Mouse (Mus musculus): ENCODE data around the gene Haspin. TPM values are rescaled to one million over a fixed set of nuclear protein-coding genes. Genes with fewer than 3 reads are reported as not detected.

The Haspin gene
- polyA plus RNA-seq, 1 experiment from 2014 or later = 23.2 TPM

GRCm38 (mm10) chr11:73176186-73176585 is 38.1 kb upstream of the Haspin start:
- no peak for TF ChIP-seq CTCF (IDR thresholded peaks at IDR 0.05; ENCODE audit: low read depth)
- no peaks in the 10 kb centered on the region for H3K9me3 ChIP-seq (ENCODE audit: low read depth, low read length)
- ATAC-seq (ENCODE audit: insufficient read depth) = no peak
- peaks cover 33% of the 10 kb centered on the region for H3K36me3 ChIP-seq (ENCODE audit: insufficient read depth)
- H3K27me3 ChIP-seq (ENCODE audit: insufficient read depth, low read length) = no peaks in the 10 kb centered on the region
- H3K4me1 ChIP-seq (ENCODE audit: insufficient read depth) = peaks cover 15% of the 10 kb centered on the region; the same call in 1 of the 2 replicates
- H3K27ac ChIP-seq (ENCODE audit: low read depth) = peak overlapping the region; percentile 87
- under 1% methylated on average over 15 of the region's 15 CpGs for WGBS
- DNase-seq = no peak
- H3K9ac ChIP-seq = peak overlapping the region; percentile 93
- peak overlapping the region; percentile 76 for H3K4me2 ChIP-seq
- H3K4me3 ChIP-seq (ENCODE audit: low read depth, low read length) = peak overlapping the region; percentile 96

- WGBS = 25% methylated on average over 8 of the region's 8 CpGs
- Histone ChIP-seq H3K36me3 (ENCODE audit: insufficient read depth) (peaks cover 34% of the 10 kb centered on the region), H3K4me2 (peak overlapping the region; percentile 76), H3K4me1 (ENCODE audit: insufficient read depth) (peaks cover 15% of the 10 kb centered on the region; the same call in 1 of the 2 replicates), H3K27me3 (ENCODE audit: insufficient read depth, low read length) (no peaks in the 10 kb centered on the region), H3K9me3 (ENCODE audit: low read depth, low read length) (no peaks in the 10 kb centered on the region), H3K27ac (ENCODE audit: low read depth) (peak overlapping the region; percentile 87), H3K9ac (peak overlapping the region; percentile 93), H3K4me3 (ENCODE audit: low read depth, low read length) (peak overlapping the region; percentile 96)
- DNase-seq = peak; percentile 71
- TF ChIP-seq CTCF (IDR thresholded peaks at IDR 0.05; ENCODE audit: low read depth) = no peak
- no peak for ATAC-seq (ENCODE audit: insufficient read depth)
These were observed 37.5 kb upstream of the Haspin start for GRCm38 (mm10) chr11:73175612-73176011.

GRCm38 (mm10) chr11:73172186-73172585 is 34.1 kb upstream of the Haspin start:
- Histone ChIP-seq H3K36me3 (ENCODE audit: insufficient read depth) (peaks cover 28% of the 10 kb centered on the region), H3K9ac (peak overlapping the region; percentile 9; the same call in 1 of the 2 replicates), H3K4me2 (peak overlapping the region; percentile 32; the same call in 1 of the 2 replicates), H3K4me1 (ENCODE audit: insufficient read depth) (peaks cover 15% of the 10 kb centered on the region; the same call in 1 of the 2 replicates), H3K27me3 (ENCODE audit: insufficient read depth, low read length) (no peaks in the 10 kb centered on the region), H3K27ac (ENCODE audit: low read depth) (peak overlapping the region; percentile 65; the same call in 1 of the 2 replicates), H3K4me3 (ENCODE audit: low read depth, low read length) (no peak overlapping the region), H3K9me3 (ENCODE audit: low read depth, low read length) (no peaks in the 10 kb centered on the region)
- DNase-seq = peak; percentile 85
- no peak for TF ChIP-seq CTCF (IDR thresholded peaks at IDR 0.05; ENCODE audit: low read depth)
- ATAC-seq (ENCODE audit: insufficient read depth) = no peak
- 29% methylated on average over 5 of the region's 5 CpGs for WGBS

GRCm38 (mm10) chr11:73169231-73169630 is 31.1 kb upstream of the Haspin start:
- no peak overlapping the region for H3K4me3 ChIP-seq (ENCODE audit: low read depth, low read length)
- 40% methylated on average over 4 of the region's 4 CpGs for WGBS
- ATAC-seq (ENCODE audit: insufficient read depth) (peak; percentile 26; the same call in 1 of the 2 replicates), DNase-seq (peak; percentile 81)
- no peaks in the 10 kb centered on the region for H3K9me3 ChIP-seq (ENCODE audit: low read depth, low read length)
- TF ChIP-seq CTCF (IDR thresholded peaks at IDR 0.05; ENCODE audit: low read depth) = peak; percentile 80
- H3K36me3 ChIP-seq (ENCODE audit: insufficient read depth) = peaks cover 24% of the 10 kb centered on the region
- no peaks in the 10 kb centered on the region for H3K27me3 ChIP-seq (ENCODE audit: insufficient read depth, low read length)
- no peak overlapping the region for H3K9ac ChIP-seq
- no peak overlapping the region for H3K27ac ChIP-seq (ENCODE audit: low read depth)
- H3K4me1 ChIP-seq (ENCODE audit: insufficient read depth) = peaks cover 13% of the 10 kb centered on the region; the same call in 1 of the 2 replicates
- no peak overlapping the region for H3K4me2 ChIP-seq

DNA sequence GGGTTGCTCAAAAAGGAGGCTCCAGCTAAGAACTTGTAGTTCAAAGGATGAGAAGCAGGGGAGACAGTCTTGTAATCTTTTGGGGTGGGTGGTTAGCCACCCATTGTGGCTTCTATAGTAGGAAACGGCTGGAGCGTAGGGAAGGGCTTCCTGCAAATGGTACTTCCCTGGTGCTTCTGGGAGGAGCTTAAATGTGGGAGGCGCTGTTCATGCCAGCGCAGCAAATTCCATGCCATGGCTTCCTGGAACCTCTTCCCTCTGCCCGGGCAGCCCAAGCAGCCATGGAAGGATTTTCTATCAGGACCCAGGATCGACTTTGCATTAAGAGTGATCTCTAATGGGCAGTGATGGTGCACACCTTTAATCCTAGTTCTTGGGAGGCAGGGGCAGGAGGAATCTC is 30.5 kb upstream of the Haspin start:
- DNase-seq (no peak), ATAC-seq (ENCODE audit: insufficient read depth) (no peak)
- WGBS = 72% methylated on average over 6 of the region's 6 CpGs
- Histone ChIP-seq H3K4me3 (ENCODE audit: low read depth, low read length) (no peak overlapping the region), H3K36me3 (ENCODE audit: insufficient read depth) (peaks cover 19% of the 10 kb centered on the region), H3K4me2 (no peak overlapping the region), H3K9me3 (ENCODE audit: low read depth, low read length) (no peaks in the 10 kb centered on the region), H3K27me3 (ENCODE audit: insufficient read depth, low read length) (no peaks in the 10 kb centered on the region), H3K9ac (no peak overlapping the region), H3K4me1 (ENCODE audit: insufficient read depth) (peaks cover 13% of the 10 kb centered on the region; the same call in 1 of the 2 replicates), H3K27ac (ENCODE audit: low read depth) (no peak overlapping the region)
- no peak for TF ChIP-seq CTCF (IDR thresholded peaks at IDR 0.05; ENCODE audit: low read depth)

DNA sequence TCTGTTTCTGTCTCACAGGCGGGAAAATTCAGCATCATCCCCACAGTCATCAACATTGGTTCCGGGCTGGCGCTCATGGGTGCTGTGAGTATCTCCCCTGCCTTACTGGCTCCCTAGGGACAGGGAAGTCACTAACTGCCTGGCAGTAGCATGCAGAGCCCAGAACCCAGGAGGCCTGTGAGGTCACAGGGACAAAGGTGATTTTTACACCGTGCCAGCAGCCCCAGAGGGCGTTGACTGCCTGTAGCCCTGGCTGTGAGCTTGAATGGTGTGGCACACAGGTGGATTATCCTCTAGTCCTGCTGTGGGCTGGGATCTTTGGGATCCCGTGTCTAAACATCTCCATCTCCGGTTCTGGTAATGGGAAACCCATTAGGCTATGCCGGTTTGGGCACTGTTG is 30.0 kb upstream of the Haspin start:
- no peak overlapping the region for H3K27ac ChIP-seq (ENCODE audit: low read depth)
- no peaks in the 10 kb centered on the region for H3K9me3 ChIP-seq (ENCODE audit: low read depth, low read length)
- H3K4me2 ChIP-seq = no peak overlapping the region
- H3K27me3 ChIP-seq (ENCODE audit: insufficient read depth, low read length) = no peaks in the 10 kb centered on the region
- WGBS = 78% methylated on average over 8 of the region's 8 CpGs
- ATAC-seq (ENCODE audit: insufficient read depth) (no peak), DNase-seq (no peak)
- TF ChIP-seq CTCF (IDR thresholded peaks at IDR 0.05; ENCODE audit: low read depth) = no peak
- no peak overlapping the region for H3K4me3 ChIP-seq (ENCODE audit: low read depth, low read length)
- peaks cover 13% of the 10 kb centered on the region; the same call in 1 of the 2 replicates for H3K4me1 ChIP-seq (ENCODE audit: insufficient read depth)
- peaks cover 15% of the 10 kb centered on the region for H3K36me3 ChIP-seq (ENCODE audit: insufficient read depth)
- H3K9ac ChIP-seq = no peak overlapping the region

GRCm38 (mm10) chr11:73162284-73162683 is 24.2 kb upstream of the Haspin start:
- Histone ChIP-seq H3K9me3 (ENCODE audit: low read depth, low read length) (no peaks in the 10 kb centered on the region), H3K4me2 (no peak overlapping the region), H3K4me3 (ENCODE audit: low read depth, low read length) (no peak overlapping the region), H3K36me3 (ENCODE audit: insufficient read depth) (no peaks in the 10 kb centered on the region), H3K27ac (ENCODE audit: low read depth) (no peak overlapping the region), H3K4me1 (ENCODE audit: insufficient read depth) (peaks cover 6% of the 10 kb centered on the region), H3K27me3 (ENCODE audit: insufficient read depth, low read length) (peaks cover 24% of the 10 kb centered on the region), H3K9ac (no peak overlapping the region)
- DNase-seq (no peak), ATAC-seq (ENCODE audit: insufficient read depth) (no peak)
- WGBS = 47% methylated on average over 5 of the region's 5 CpGs
- TF ChIP-seq CTCF (IDR thresholded peaks at IDR 0.05; ENCODE audit: low read depth) = no peak
